Mouse (Mus musculus): ENCODE results near the gene Timm13.

- TF ChIP-seq CTCF (IDR thresholded peaks at IDR 0.05) (no peak), EP300 (IDR thresholded peaks at IDR 0.05) (no peak)
These were observed 35.5 kb upstream of the Timm13 start for GRCm38 (mm10) chr10:80936135-80936809.

All from lung, postnatal 0 days (tissue).